Mouse (Mus musculus) C2C12 (cell line): ENCODE measurements around the gene Svs2.

Source experiments
- CEBPB ChIP-seq: IDR thresholded peaks from one replicate; pipeline ENCODE4 v1.6.1; 2011; ENCODE audit warnings: low read depth, mild to moderate bottlenecking, control low read depth, moderate library complexity
- CTCF ChIP-seq: IDR thresholded peaks from one replicate; pipeline ENCODE4 v1.5.1; 2011; ENCODE audit not compliant: control insufficient read depth, insufficient read depth, insufficient read length
- FOSL1 ChIP-seq: IDR thresholded peaks from one replicate; pipeline ENCODE4 v1.8.0; 2011; ENCODE audit warnings: mild to moderate bottlenecking, low read length; ENCODE audit not compliant: poor library complexity, insufficient read depth, severe bottlenecking
- MAX ChIP-seq: IDR thresholded peaks from one replicate; pipeline ENCODE4 v1.6.1; 2011; ENCODE audit warnings: mild to moderate bottlenecking, control low read depth
- MYOD1 ChIP-seq: IDR thresholded peaks from one replicate; pipeline ENCODE4 v1.6.1; 2011; ENCODE audit warnings: low read depth; ENCODE audit not compliant: control insufficient read depth, insufficient read length
- MYOG ChIP-seq: IDR thresholded peaks from one replicate; pipeline ENCODE4 v1.6.1; 2011; ENCODE audit not compliant: control insufficient read depth, insufficient read length; ENCODE audit errors: extremely low read depth
- USF1 ChIP-seq: IDR thresholded peaks from one replicate; pipeline ENCODE4 v1.6.1; 2011; ENCODE audit warnings: low read depth, mild to moderate bottlenecking, control low read depth, moderate library complexity

GRCm38 (mm10) chr2:164212711-164213110, 25.6 kb downstream of the Svs2 start:
- TF ChIP-seq CTCF (no peak), USF1 (no peak), MAX (no peak), MYOD1 (no peak), FOSL1 (no peak), MYOG (no peak), CEBPB (no peak)
